Mouse (Mus musculus): ENCODE results near the gene Pole3.
"Not testable (repeated sequence)": the region's sequence is repeated elsewhere in the genome, so short reads cannot be mapped to it uniquely, and the experiment has no call there.

Pole3 gene

GRCm38 (mm10) chr4:62487172-62487571 lies 37.7 kb downstream of the Pole3 start:
- DNase-seq (ENCODE audit: low spot score): no peak

GRCm38 (mm10) chr4:62486162-62486696 lies 38.6 kb downstream of the Pole3 start:
- DNase-seq (ENCODE audit: low spot score): no peak

- DNase-seq (ENCODE audit: low spot score): no peak
These were observed 39.3 kb downstream of the Pole3 start for GRCm38 (mm10) chr4:62485450-62486161.

- DNase-seq (ENCODE audit: low spot score): no peak
These were observed 39.9 kb downstream of the Pole3 start for GRCm38 (mm10) chr4:62484928-62485327.

GRCm38 (mm10) chr4:62480709-62481605 lies 43.9 kb downstream of the Pole3 start:
- no peak for DNase-seq (ENCODE audit: low spot score)

- no peak for DNase-seq (ENCODE audit: low spot score)
These were observed 44.7 kb downstream of the Pole3 start, which contains the start of gene Bspry for GRCm38 (mm10) chr4:62479937-62480708. Gene Bspry, plus strand, starts transcription at chr4:62480053.

- DNase-seq (ENCODE audit: low spot score): not testable (repeated sequence)
These were observed 45.3 kb downstream of the Pole3 start for GRCm38 (mm10) chr4:62479593-62479936.

- DNase-seq (ENCODE audit: low spot score): no peak
These were observed 47.2 kb downstream of the Pole3 start for GRCm38 (mm10) chr4:62477542-62478244.

GRCm38 (mm10) chr4:62475793-62476192 lies 49.1 kb downstream of the Pole3 start:
- DNase-seq (ENCODE audit: low spot score): no peak

- no peak for DNase-seq (ENCODE audit: low spot score)
These were observed 49.7 kb downstream of the Pole3 start for GRCm38 (mm10) chr4:62475131-62475530.

All from layer of hippocampus, adult 9-10 months (tissue).